Mouse (Mus musculus) bone marrow, adult 2 months (tissue): Measurements from ENCODE around the gene Hoxb2.

Source experiments
- CTCF ChIP-seq: fragments of 200-500 bp; IDR thresholded peaks from 2 replicates; pipeline ENCODE4 v1.5.1; 2011; ENCODE audit warnings: low read length, control low read depth; ENCODE audit not compliant: control insufficient read depth, insufficient read depth
- POLR2A ChIP-seq: fragments of 200-500 bp; IDR thresholded peaks from 2 replicates; pipeline ENCODE4 v1.6.1; 2011; ENCODE audit warnings: low read depth, mild to moderate bottlenecking, control low read depth, low read length, borderline replicate concordance; ENCODE audit not compliant: control insufficient read depth

- TF ChIP-seq CTCF (no peak), POLR2A (no peak)
These were observed 22.2 kb downstream of the Hoxb2 start for GRCm38 (mm10) chr11:96372519-96372918.
